Mouse (Mus musculus) telencephalon, adult 2 months (tissue): Measurements from ENCODE around the gene Urah.
A peak's percentile ranks its signal among the peaks of the same experiment; 100 is the strongest.

Experiments
- DNase-seq: peaks from one replicate; pipeline ENCODE4 v3.0.0-alpha.2; 2011; ENCODE audit warnings: low read depth, low spot score

Gene Urah

GRCm38 (mm10) chr7:140834968-140835757, at the start of gene Urah:
Urah (plus strand) TSS chr7:140835018.
- DNase-seq = no peak

- DNase-seq = no peak
These were observed 47.3 kb upstream of the Urah start, which contains the start of gene Syce1 for GRCm38 (mm10) chr7:140787406-140788052. Syce1 (minus strand) TSS chr7:140787852.

GRCm38 (mm10) chr7:140788053-140788435, 46.8 kb upstream of the Urah start:
- DNase-seq = no peak

GRCm38 (mm10) chr7:140793541-140793940, 41.3 kb upstream of the Urah start:
- no peak for DNase-seq

- DNase-seq = no peak
These were observed 37.2 kb upstream of the Urah start for GRCm38 (mm10) chr7:140797619-140798018.

- no peak for DNase-seq
These were observed 36.6 kb upstream of the Urah start for GRCm38 (mm10) chr7:140798212-140798611.

- DNase-seq = no peak
These were observed 32.2 kb upstream of the Urah start for GRCm38 (mm10) chr7:140802629-140803028.

- peak; percentile 34 for DNase-seq
These were observed 29.1 kb upstream of the Urah start for GRCm38 (mm10) chr7:140805704-140806103.

GRCm38 (mm10) chr7:140810496-140810895, 24.3 kb upstream of the Urah start:
- no peak for DNase-seq

GRCm38 (mm10) chr7:140811714-140812113, 23.1 kb upstream of the Urah start:
- no peak for DNase-seq

- no peak for DNase-seq
These were observed 22.0 kb upstream of the Urah start for GRCm38 (mm10) chr7:140812850-140813249.

- DNase-seq = no peak
These were observed 14.6 kb upstream of the Urah start for GRCm38 (mm10) chr7:140820173-140820572.

GRCm38 (mm10) chr7:140821305-140821652, 13.5 kb upstream of the Urah start:
- no peak for DNase-seq

- peak; percentile 78 for DNase-seq
These were observed 13.0 kb upstream of the Urah start, which contains the start of gene Zfp941 for GRCm38 (mm10) chr7:140821653-140822329. Zfp941 (minus strand) TSS chr7:140822178.

- DNase-seq = no peak
These were observed 12.1 kb upstream of the Urah start for GRCm38 (mm10) chr7:140822731-140823130.

GRCm38 (mm10) chr7:140828171-140828881, 6.5 kb upstream of the Urah start:
- peak; percentile 91 for DNase-seq

- DNase-seq = no peak
These were observed 3.4 kb upstream of the Urah start for GRCm38 (mm10) chr7:140831447-140831846.

GRCm38 (mm10) chr7:140833341-140833740, 1.5 kb upstream of the Urah start:
- DNase-seq = no peak

GRCm38 (mm10) chr7:140835758-140836087, 905 bp downstream of the Urah start:
- DNase-seq = no peak

- DNase-seq = peak; percentile 60
These were observed 1.7 kb downstream of the Urah start for GRCm38 (mm10) chr7:140836243-140837115.

- no peak for DNase-seq
These were observed 4.7 kb downstream of the Urah start for GRCm38 (mm10) chr7:140839556-140839955.
